Mouse (Mus musculus) gastrocnemius, adult 18-20 months (tissue): ENCODE data around the gene Rasip1. TPM values are rescaled to one million over a fixed set of nuclear protein-coding genes. Genes with fewer than 3 reads are reported as not detected.
A peak's percentile ranks its signal among the peaks of the same experiment; 100 is the strongest.

Source experiments
- DNase-seq: peaks from one replicate; pipeline ENCODE4 v3.0.0; 2021; ENCODE audit warnings: low spot score
- long read RNA-seq, 2 experiments: library from polyadenylated mRNA; stranded (forward); transcript quantifications; one replicate each; pipeline ENCODE4 v2.0.0; 2021
- total RNA-seq, 2 experiments: library from RNA; stranded (reverse); gene quantifications; 2 replicates each; pipeline ENCODE4 v1.2.3; 2021

Gene Rasip1
- total RNA-seq = 1 to 10 TPM; 5.5 to 8.5 TPM
- long read RNA-seq, experiment 1, transcript Rasip1-201 (12 exons, 3,202 nt) = major isoform, 7 of 18 reads
- long read RNA-seq, experiment 1, partial matches to known transcripts = 10 of 18 reads
- long read RNA-seq, experiment 1, other reads (novel, unspliced or antisense) = 1 of 18 reads
- long read RNA-seq, experiment 2, transcript Rasip1-201 (12 exons, 3,202 nt) = major isoform, 10 of 19 reads
- long read RNA-seq, experiment 2, partial matches to known transcripts = 9 of 19 reads
- long read RNA-seq, experiment 2, other reads (novel, unspliced or antisense) = 0 of 19 reads

DNA sequence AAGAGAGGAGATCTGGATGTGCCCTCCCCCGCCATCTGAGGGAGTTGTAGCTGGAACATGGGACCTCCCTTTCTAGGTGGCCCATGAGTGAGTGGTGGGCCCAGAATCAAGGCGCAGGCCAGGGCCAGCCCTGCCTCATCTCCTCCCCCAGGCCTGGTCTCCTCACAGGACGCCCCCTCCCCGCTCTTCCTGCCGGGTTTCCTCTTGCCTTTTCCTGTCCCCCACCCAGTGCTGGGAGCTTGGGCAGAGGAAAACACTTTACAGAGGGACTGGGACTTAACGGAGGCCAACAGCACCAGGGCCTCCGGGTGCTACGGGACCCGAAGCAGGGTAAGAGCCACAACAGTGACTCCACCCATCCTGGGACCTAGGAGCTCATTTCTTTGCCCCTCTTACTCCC lies at the start of gene Rasip1:
Rasip1 (plus strand) TSS at position 228 of the 400 bp plus-strand sequence.
- peak; percentile 27 for DNase-seq

GRCm38 (mm10) chr7:45585923-45586322 lies 41.4 kb upstream of the Rasip1 start:
- no peak for DNase-seq

- DNase-seq = no peak
Measured at GRCm38 (mm10) chr7:45587631-45588592, 39.4 kb upstream of the Rasip1 start.

DNA sequence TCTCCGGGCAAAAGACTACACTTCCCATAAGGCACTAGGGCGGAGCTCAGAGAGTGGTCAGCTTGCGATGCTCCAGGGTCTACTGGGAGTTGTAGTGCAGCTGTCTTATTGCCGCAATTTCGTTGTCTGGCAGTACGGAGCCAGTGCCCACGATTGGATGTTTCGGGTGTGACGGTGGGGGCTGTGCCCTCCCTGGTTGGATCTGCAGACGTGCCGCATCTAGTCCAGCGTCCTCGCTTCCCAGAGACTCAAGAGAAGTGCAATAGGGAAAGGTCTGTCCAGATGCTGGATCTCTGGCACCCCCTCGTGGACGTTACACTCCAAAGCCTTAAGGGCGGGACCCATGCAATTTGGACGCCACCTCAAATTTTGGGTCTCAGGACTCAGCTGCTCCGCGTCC lies 38.1 kb upstream of the Rasip1 start:
- peak; percentile 97 for DNase-seq

DNA sequence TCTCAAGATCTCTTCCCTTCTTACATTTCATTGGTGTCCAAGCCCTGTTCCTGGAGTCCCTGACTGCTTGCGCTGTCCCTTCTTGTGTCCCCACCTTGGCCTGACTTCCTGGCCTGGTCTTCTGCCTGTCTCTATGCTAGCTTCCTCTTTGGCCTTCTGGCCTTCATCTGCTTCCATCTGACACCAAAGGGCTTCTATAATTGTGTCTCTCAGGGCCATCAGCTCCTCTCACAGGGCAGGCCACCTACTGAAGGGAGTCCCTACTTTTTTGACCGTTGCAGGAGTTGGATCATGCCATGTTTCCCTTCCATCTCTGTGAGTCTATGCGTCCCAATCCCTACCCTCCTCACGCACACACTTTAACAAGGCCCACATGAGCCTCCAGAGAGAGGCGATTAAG lies 37.4 kb upstream of the Rasip1 start:
- DNase-seq = no peak

- DNase-seq = no peak
Measured at GRCm38 (mm10) chr7:45590874-45591273, 36.4 kb upstream of the Rasip1 start.

GRCm38 (mm10) chr7:45591880-45592279 lies 35.4 kb upstream of the Rasip1 start:
- no peak for DNase-seq

GRCm38 (mm10) chr7:45593118-45593815 lies 34.0 kb upstream of the Rasip1 start:
- peak; percentile 86 for DNase-seq

DNA sequence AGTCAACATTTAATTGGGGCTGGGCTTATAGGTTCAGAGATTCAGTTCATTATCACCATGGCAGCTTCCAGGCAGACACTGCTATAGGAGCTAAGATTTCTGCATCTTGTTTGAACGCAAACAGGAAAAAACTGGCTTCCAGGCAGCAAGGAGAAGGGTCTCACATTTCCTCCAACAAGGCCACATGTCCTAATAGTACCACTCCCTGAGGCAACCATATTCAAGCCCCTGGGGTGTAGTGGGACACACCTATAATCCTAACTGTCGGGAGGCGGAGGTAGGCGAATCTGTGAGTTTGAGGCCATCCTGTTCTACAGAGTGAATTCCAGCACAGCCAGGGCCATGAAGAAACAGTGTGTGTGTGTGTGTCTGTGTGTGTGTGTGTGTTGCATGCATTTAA lies 32.1 kb upstream of the Rasip1 start:
- no peak for DNase-seq

DNA sequence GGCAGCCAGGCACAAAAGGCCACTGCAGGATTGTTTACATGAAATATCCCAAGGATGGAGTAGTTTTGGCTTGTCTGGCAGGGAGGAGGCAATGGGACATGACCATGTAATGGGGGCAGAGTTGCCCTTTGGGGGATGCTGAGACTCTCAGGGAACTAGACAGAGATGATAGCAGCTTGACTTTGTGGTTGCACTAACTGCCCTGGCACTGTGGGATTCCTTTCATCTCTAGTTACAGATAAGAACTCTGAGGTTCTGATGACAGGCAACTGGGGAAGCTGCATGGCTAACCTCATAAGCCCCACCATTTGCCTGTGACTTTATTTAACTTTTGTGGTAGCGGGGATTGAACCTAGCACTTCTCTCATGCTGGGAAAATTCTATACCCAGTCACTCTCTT lies 31.2 kb upstream of the Rasip1 start:
- no peak for DNase-seq

DNA sequence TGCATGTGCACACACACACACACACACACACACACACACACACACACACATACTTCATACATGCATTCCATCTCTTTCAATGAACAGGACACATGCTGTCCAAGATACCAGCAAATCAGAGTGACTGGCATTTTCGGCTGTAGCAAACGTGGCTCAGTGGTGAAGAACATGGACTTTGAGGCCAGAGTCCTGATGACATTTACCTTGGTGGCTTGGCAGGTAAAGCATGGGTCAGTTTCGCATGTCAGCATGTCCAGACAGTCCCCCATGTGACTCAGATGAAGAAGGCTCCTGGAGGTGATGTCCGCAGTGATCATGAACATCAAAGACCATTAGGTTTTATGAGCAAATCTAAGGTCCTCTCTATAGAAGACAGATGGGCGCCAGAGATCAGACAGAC lies 30.3 kb upstream of the Rasip1 start:
- DNase-seq = no peak

GRCm38 (mm10) chr7:45597527-45597926 lies 29.8 kb upstream of the Rasip1 start:
- no peak for DNase-seq

DNA sequence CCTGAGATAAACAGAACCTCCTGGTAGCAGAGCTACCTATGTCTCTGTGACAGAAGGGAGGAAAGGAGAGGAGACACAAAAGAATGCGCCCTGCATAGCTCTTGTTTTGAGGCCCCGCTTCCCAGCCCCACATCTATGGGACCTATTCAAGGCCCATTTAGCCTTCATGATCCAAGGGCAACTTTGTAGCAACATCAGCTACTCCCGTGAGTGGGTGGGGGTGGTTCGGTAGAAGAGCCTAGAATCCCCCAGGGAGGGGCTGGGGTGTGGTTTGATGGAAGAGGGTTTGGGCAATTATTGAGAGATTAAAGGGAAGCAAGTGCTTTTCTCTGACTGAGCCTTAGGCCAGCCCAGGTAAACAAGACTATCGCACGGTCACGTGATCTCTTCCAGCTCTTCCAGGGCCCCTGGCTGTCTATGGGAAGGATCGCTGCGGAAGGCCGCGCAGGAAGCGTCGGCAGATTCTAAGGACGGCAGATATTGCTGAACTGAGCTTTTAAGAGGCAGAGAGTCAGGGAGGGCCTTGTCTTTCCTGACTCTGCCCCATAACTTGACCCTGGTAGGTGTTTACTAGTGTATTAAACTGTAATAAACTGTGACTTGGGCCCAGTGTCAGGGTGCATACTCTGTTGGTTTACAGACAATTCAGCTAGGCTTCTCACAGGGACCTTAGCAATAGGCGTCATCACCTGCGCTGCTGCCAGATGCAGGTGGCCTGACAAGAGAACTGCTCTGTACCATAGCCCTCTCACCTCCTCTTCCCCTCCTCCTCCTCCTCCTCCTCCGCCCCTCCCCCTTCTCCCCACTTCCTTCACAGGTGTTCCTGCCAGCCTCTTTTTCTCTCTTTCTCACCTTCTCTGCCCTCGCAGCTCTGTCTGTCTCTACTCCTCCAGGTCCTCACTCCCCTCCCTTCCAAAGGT lies 28.1 kb upstream of the Rasip1 start:
- no peak for DNase-seq

GRCm38 (mm10) chr7:45605704-45606289 lies 21.5 kb upstream of the Rasip1 start:
- no peak for DNase-seq

GRCm38 (mm10) chr7:45609511-45609910 lies 17.8 kb upstream of the Rasip1 start:
- DNase-seq = no peak

DNA sequence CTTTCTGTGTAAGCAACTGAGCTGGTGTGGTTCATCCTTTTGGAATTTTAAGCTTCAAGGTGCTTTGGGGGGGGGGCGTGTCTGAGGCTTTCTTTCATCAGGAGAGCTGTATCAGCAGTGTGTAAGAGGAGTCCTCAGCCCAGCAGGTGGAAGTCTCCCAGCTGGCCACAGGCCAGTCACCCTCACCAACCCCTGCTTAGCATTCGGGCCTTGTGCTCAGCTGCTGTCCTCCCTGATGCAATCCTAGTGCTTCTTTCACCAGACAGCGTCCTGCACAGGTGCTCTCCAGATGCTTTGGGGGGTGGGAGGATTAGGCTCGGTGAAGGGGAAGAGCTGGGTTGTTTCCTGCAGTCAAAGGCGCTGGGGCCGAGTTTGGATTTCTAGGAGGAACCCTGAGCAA lies 11.0 kb upstream of the Rasip1 start:
- peak; percentile 39 for DNase-seq

GRCm38 (mm10) chr7:45617042-45617695 lies 10.1 kb upstream of the Rasip1 start, which contains the start of gene Fut1:
TSS of gene Fut1 (plus strand) at chr7:45617289.
- no peak for DNase-seq

GRCm38 (mm10) chr7:45618316-45618715 lies 9.0 kb upstream of the Rasip1 start:
- no peak for DNase-seq

- no peak for DNase-seq
Measured at GRCm38 (mm10) chr7:45619592-45619991, 7.7 kb upstream of the Rasip1 start.

DNA sequence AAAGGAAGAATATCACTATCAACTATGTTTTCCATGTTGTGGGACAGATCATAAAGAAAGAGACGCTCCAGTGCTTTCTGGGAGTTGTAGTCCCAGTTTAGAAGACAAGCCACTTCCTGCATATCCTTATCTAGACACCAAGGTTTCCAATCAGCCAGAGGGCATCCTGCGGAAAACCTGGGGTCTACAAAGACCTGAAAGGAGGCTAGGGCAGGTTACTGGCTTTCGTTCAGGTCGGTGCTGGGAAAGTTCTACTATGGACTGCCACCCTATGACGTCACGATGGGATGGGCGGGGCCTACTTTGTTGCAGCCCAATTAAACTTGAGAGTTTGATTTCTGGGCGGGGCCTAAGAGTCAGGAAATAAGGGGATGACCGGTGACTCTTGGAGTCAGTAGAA lies 5.8 kb upstream of the Rasip1 start, which contains the start of gene Izumo1:
Izumo1 (plus strand) TSS at position 369 of the 400 bp plus-strand sequence.
- DNase-seq = no peak
